Comparison of ENCODE assay signal across 16 mouse cellular contexts in genomic region chr2:103372541-103372940, GRCm38 (mm10). TPM values are rescaled to one million over a fixed set of nuclear protein-coding genes. Genes with fewer than 3 reads are reported as not detected.
A peak's percentile ranks its signal among the peaks of the same experiment; 100 is the strongest.
DNase-seq lines count a peak whose midpoint lies in the region.
"Had no signal": no experiment of that assay in that cellular context is flagged by ENCODE, and none has a peak within 500 bp of the region (broad histone marks: within the 10 kb centered on the region; RNA-seq: fewer than 3 reads in every experiment).

No protein-coding gene starts in this region.

- peak; percentile 65 for DNase-seq in heart, adult 11 months
- no peak for DNase-seq in heart, postnatal 14 days
- DNase-seq in retina, adult 2 months (ENCODE audit: low read depth, low spot score): peak; percentile 83
- no peak for DNase-seq in retina, embryonic 14.5 days (ENCODE audit: low spot score)
- DNase-seq in brain, adult 2 months (ENCODE audit: low read depth, low spot score): peak; percentile 11
- DNase-seq in right cerebral cortex, adult 2 months (ENCODE audit: low spot score in 2 of 2): no peak
- DNase-seq in neural tube, embryonic 10.5 days (ENCODE audit: extremely low spot score, low spot score): no peak
- DNase-seq: adrenal gland, adult 2 months; adrenal gland, postnatal 25 days; cerebellum, adult 11-12 months; cerebellum, adult 9-10 months; cerebellum, postnatal 25 days; gastrocnemius, postnatal 14 days; heart, postnatal 36 days had no signal

- intact Hi-C loops in heart, postnatal 14 days (cut with DNase I): no loop called here

RNA-seq across cellular contexts. Expression of gene Elf5, which starts 38.9 kb away (rescaled TPM):
- total RNA-seq in heart, postnatal 14 days (2021): not detected
- total RNA-seq: adrenal gland, adult 2 months; adrenal gland, postnatal 25 days; gastrocnemius, postnatal 14 days; heart, adult 8-10 months; heart, postnatal 36 days; MEL had no signal

Comparison
In these comparisons a context has a peak if more than half of its experiments do, and no peak if none do; other contexts are left out.
1. DNase-seq: peak in heart, adult 11 months (single experiment), retina, adult 2 months (single experiment) and brain, adult 2 months (single experiment); none in heart, postnatal 14 days (0 of 2), retina, embryonic 14.5 days (single experiment), right cerebral cortex, adult 2 months (0 of 2) and neural tube, embryonic 10.5 days (single experiment).